Mouse (Mus musculus) liver, embryonic 11.5 days (tissue): ENCODE measurements at regions not wholly inside any gene's neighbourhood (a gene's known extent, or its start where the extent isn't known, plus 50 kb on each side); places are given as distances from the start of the nearest gene placed in this dataset.

Experiments used
- ATAC-seq: fragments of 200-750 bp; cut with Nextera tagmentation; replicated peaks from 2 replicates; pipeline ENCODE4 v1.8.0; 2017; ENCODE audit warnings: moderate number of reproducible peaks, mild to moderate bottlenecking, moderate TSS enrichment, moderate library complexity; ENCODE audit not compliant: low FRiP score
- DNase-seq: peaks from one replicate; pipeline ENCODE4 v3.0.0-alpha.2; 2017; ENCODE audit warnings: low spot score
- H3K27ac ChIP-seq: fragments of 300-500 bp; sonication (generic); 2 replicates; pipeline ENCODE4 v1.5.1; 2014; ENCODE audit warnings: mild to moderate bottlenecking, low read depth, low read length, control low read depth
- H3K27me3 ChIP-seq: fragments of 300-500 bp; sonication (generic); replicated peaks from 2 replicates; pipeline ENCODE4 v1.6.1; 2014; ENCODE audit warnings: low read length, mixed read lengths; ENCODE audit not compliant: control insufficient read depth, insufficient read depth
- H3K36me3 ChIP-seq: fragments of 300-500 bp; sonication (generic); 2 replicates; pipeline ENCODE4 v1.6.1; 2014; ENCODE audit warnings: mild to moderate bottlenecking, low read length, moderate library complexity, mixed read lengths; ENCODE audit not compliant: control insufficient read depth, insufficient read depth
- H3K4me1 ChIP-seq: fragments of 300-500 bp; sonication (generic); replicated peaks from 2 replicates; pipeline ENCODE4 v1.6.1; 2014; ENCODE audit warnings: low read length, mixed read lengths; ENCODE audit not compliant: control insufficient read depth, insufficient read depth
- H3K4me2 ChIP-seq: fragments of 300-500 bp; sonication (generic); 2 replicates; pipeline ENCODE4 v1.6.1; 2014; ENCODE audit warnings: mild to moderate bottlenecking, control low read depth, moderate library complexity
- H3K4me3 ChIP-seq: fragments of 300-500 bp; sonication (generic); 2 replicates; pipeline ENCODE4 v1.5.1; 2014; ENCODE audit warnings: low read depth, low read length, control low read depth
- H3K9ac ChIP-seq: fragments of 300-500 bp; sonication (generic); 2 replicates; pipeline ENCODE4 v1.6.1; 2014; ENCODE audit warnings: low read depth, low read length, control low read depth
- H3K9me3 ChIP-seq: fragments of 300-500 bp; sonication (generic); 2 replicates; pipeline ENCODE4 v1.6.1; 2016; ENCODE audit warnings: low read length, inconsistent platforms, mixed read lengths; ENCODE audit not compliant: control insufficient read depth
- WGBS: fragments of 180-500 bp; shearing (Covaris S2); extraction: QIAGEN DNeasy Blood & Tissue Kit; methylation state at CpG from one replicate; pipeline ENCODE4 v1.1.7; 2014; 5-methylcytosine and 5-hydroxymethylcytosine counted together

GRCm38 (mm10) chr8:44805179-44805815 lies 129.9 kb upstream of the Fat1 start:
- no peaks in the 10 kb centered on the region for H3K9me3 ChIP-seq
- no peak overlapping the region for H3K9ac ChIP-seq
- no peak overlapping the region for H3K4me3 ChIP-seq
- no peaks in the 10 kb centered on the region for H3K36me3 ChIP-seq
- H3K27me3 ChIP-seq: no peaks in the 10 kb centered on the region
- no peak overlapping the region for H3K27ac ChIP-seq
- no peak for ATAC-seq
- 61% methylated on average over 11 of the region's 11 CpGs for WGBS
- H3K4me2 ChIP-seq: no peak overlapping the region
- DNase-seq: no peak
- no peaks in the 10 kb centered on the region; the same call in 1 of the 2 replicates for H3K4me1 ChIP-seq

DNA sequence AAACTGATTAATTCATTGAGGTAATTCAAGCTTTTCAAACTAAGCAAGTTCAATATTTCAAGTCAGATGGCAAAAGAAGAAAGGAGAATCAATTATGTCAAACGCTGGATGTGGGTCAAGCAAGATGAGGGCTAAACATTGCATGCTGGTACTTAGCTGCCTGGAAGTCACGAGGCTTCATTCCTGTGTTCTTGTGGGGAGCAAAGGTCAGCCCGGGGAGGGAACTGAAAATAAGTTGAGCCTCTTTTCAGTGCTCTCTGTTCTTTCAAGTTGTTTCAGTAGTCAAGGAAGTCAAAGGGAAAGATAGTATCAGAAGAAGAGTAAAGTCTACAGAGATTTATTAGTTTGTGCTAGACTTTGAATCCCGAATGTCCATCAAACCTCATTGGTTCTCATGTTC lies 122.9 kb upstream of the Fat1 start:
- Histone ChIP-seq H3K9ac (no peak overlapping the region), H3K4me2 (no peak overlapping the region), H3K27me3 (no peaks in the 10 kb centered on the region), H3K4me3 (no peak overlapping the region), H3K27ac (no peak overlapping the region), H3K36me3 (no peaks in the 10 kb centered on the region), H3K9me3 (no peaks in the 10 kb centered on the region), H3K4me1 (no peaks in the 10 kb centered on the region)
- 67% methylated on average over 4 of the region's 4 CpGs for WGBS
- ATAC-seq (no peak), DNase-seq (no peak)

GRCm38 (mm10) chr8:44817532-44818157 lies 117.6 kb upstream of the Fat1 start:
- Histone ChIP-seq H3K4me2 (no peak overlapping the region), H3K4me1 (no peaks in the 10 kb centered on the region), H3K27ac (no peak overlapping the region), H3K9ac (no peak overlapping the region), H3K4me3 (no peak overlapping the region), H3K36me3 (no peaks in the 10 kb centered on the region), H3K27me3 (no peaks in the 10 kb centered on the region), H3K9me3 (no peaks in the 10 kb centered on the region)
- DNase-seq: no peak
- ATAC-seq: no peak
- WGBS: 80% methylated on average over 13 of the region's 13 CpGs

- Histone ChIP-seq H3K9me3 (no peaks in the 10 kb centered on the region), H3K9ac (no peak overlapping the region), H3K36me3 (no peaks in the 10 kb centered on the region), H3K4me3 (no peak overlapping the region), H3K4me2 (no peak overlapping the region), H3K4me1 (no peaks in the 10 kb centered on the region), H3K27ac (no peak overlapping the region), H3K27me3 (no peaks in the 10 kb centered on the region)
- ATAC-seq (no peak), DNase-seq (no peak)
- 88% methylated on average over 3 of the region's 3 CpGs for WGBS
These were observed 116.0 kb upstream of the Fat1 start for GRCm38 (mm10) chr8:44819270-44819669.

DNA sequence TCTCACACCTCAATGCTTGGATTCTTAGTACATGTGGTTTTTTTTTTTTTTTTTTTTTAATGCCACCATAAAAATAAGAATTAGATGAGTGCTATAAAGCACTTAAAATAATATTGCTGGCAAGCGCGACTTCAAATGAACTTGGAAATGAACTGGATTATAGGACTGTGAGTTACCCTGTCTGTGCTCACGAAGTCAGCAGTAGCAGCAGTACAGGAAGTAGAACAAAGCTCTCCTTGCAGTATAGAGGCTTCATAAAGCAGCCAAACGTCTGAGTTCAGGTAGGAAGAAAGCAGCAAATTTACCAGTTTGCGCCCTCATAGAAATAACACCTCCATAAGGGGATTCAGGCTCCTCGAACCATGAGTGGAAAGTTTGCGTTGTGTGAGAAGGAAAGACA lies 115.6 kb upstream of the Fat1 start:
- H3K4me1 ChIP-seq: no peaks in the 10 kb centered on the region
- no peaks in the 10 kb centered on the region for H3K9me3 ChIP-seq
- no peak for ATAC-seq
- H3K27ac ChIP-seq: no peak overlapping the region
- no peaks in the 10 kb centered on the region for H3K27me3 ChIP-seq
- no peak overlapping the region for H3K4me2 ChIP-seq
- no peak overlapping the region for H3K4me3 ChIP-seq
- no peak for DNase-seq
- H3K36me3 ChIP-seq: no peaks in the 10 kb centered on the region
- no peak overlapping the region for H3K9ac ChIP-seq
- WGBS: 83% methylated on average over 7 of the region's 7 CpGs

DNA sequence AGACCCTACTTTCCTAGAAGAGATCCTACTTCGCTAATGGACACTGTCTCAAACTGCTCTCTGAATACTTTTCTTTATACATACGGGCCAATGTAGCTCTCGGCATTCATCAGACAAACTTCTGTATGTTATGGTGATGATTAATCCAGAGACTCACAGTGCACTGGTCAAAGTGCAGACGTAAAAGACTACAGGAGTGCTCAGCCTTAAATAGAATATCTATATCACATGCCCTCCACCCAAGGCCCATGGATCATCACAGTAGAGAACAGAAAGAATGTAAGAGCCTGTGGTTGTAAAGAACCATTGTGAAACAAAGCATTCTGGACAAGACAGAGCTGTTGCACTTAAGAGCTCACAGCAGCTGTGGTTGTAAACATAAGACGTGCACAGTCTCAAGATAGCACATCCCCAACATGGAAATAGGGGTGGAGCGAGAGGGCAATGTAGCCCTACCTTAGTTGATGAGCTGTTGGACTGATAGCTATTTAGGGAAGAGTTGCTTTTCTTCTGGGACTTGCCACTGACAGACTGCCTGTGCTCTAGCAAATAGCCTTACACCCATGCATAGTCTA lies 110.0 kb upstream of the Fat1 start:
- Histone ChIP-seq H3K4me2 (no peak overlapping the region), H3K4me1 (no peaks in the 10 kb centered on the region), H3K4me3 (no peak overlapping the region), H3K27ac (no peak overlapping the region), H3K9ac (no peak overlapping the region), H3K9me3 (no peaks in the 10 kb centered on the region), H3K27me3 (no peaks in the 10 kb centered on the region), H3K36me3 (no peaks in the 10 kb centered on the region)
- DNase-seq (no peak), ATAC-seq (no peak)
- WGBS: 71% methylated on average over 6 of the region's 6 CpGs

GRCm38 (mm10) chr8:44826936-44827335 lies 108.3 kb upstream of the Fat1 start:
- Histone ChIP-seq H3K4me1 (no peaks in the 10 kb centered on the region), H3K4me3 (no peak overlapping the region), H3K9ac (no peak overlapping the region), H3K9me3 (no peaks in the 10 kb centered on the region), H3K27me3 (no peaks in the 10 kb centered on the region), H3K36me3 (no peaks in the 10 kb centered on the region), H3K27ac (no peak overlapping the region), H3K4me2 (no peak overlapping the region; the same call in 1 of the 2 replicates)
- 62% methylated on average over 13 of the region's 13 CpGs for WGBS
- DNase-seq (no peak), ATAC-seq (no peak)

- Histone ChIP-seq H3K9me3 (no peaks in the 10 kb centered on the region), H3K4me3 (no peak overlapping the region), H3K4me2 (no peak overlapping the region), H3K27me3 (no peaks in the 10 kb centered on the region), H3K27ac (no peak overlapping the region), H3K9ac (no peak overlapping the region), H3K36me3 (no peaks in the 10 kb centered on the region), H3K4me1 (no peaks in the 10 kb centered on the region)
- ATAC-seq (no peak), DNase-seq (no peak)
- WGBS: 83% methylated on average over 3 of the region's 3 CpGs
These were observed 107.2 kb upstream of the Fat1 start for GRCm38 (mm10) chr8:44828026-44828425.

DNA sequence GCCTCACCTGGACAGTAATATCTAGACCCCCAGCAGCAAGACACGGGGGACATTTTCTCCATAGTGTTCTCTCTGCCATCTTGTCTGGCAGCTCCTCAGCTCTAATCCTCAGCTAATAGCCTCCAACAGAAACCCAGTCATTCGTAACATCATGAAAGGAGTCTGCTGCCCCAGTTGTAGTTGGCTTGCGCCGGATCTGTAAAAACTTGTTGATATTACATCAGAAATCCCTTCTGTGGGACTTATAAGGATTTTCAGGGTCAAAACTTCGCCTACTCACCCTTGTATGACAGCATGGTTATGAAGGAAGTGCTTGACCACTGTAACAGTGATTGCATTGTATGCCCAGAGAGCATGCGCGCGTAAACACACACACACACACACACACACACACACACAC lies 96.8 kb upstream of the Fat1 start:
- no peaks in the 10 kb centered on the region for H3K9me3 ChIP-seq
- H3K4me1 ChIP-seq: no peaks in the 10 kb centered on the region
- H3K36me3 ChIP-seq: no peaks in the 10 kb centered on the region
- no peak overlapping the region for H3K9ac ChIP-seq
- no peaks in the 10 kb centered on the region for H3K27me3 ChIP-seq
- no peak overlapping the region for H3K4me2 ChIP-seq
- WGBS: 82% methylated on average over 8 of the region's 8 CpGs
- H3K27ac ChIP-seq: no peak overlapping the region
- DNase-seq (no peak), ATAC-seq (no peak)
- no peak overlapping the region for H3K4me3 ChIP-seq
